Mouse (Mus musculus) heart, adult 10 weeks (tissue): ENCODE results near the gene Mrps22. TPM values are rescaled to one million over a fixed set of nuclear protein-coding genes. Genes with fewer than 3 reads are reported as not detected.

Experiments
- polyA plus RNA-seq: library from polyadenylated mRNA; stranded (reverse); fragments of 350-450 nt; fragmentation: Illumina TruSeq; extraction: RNeasy Lipid Tissue Mini Kit (QIAGEN cat#74804); gene quantifications from one replicate; pipeline ENCODE4 v1.2.3, GENCODE M21; 2014; ENCODE audit warnings: low read depth, low replicate concordance

Mrps22 gene
- 36.5 TPM for polyA plus RNA-seq

GRCm38 (mm10) chr9:98601156-98601836 lies at the start of gene Mrps22:
TSS of gene Mrps22 (minus strand) at chr9:98601660.

DNA sequence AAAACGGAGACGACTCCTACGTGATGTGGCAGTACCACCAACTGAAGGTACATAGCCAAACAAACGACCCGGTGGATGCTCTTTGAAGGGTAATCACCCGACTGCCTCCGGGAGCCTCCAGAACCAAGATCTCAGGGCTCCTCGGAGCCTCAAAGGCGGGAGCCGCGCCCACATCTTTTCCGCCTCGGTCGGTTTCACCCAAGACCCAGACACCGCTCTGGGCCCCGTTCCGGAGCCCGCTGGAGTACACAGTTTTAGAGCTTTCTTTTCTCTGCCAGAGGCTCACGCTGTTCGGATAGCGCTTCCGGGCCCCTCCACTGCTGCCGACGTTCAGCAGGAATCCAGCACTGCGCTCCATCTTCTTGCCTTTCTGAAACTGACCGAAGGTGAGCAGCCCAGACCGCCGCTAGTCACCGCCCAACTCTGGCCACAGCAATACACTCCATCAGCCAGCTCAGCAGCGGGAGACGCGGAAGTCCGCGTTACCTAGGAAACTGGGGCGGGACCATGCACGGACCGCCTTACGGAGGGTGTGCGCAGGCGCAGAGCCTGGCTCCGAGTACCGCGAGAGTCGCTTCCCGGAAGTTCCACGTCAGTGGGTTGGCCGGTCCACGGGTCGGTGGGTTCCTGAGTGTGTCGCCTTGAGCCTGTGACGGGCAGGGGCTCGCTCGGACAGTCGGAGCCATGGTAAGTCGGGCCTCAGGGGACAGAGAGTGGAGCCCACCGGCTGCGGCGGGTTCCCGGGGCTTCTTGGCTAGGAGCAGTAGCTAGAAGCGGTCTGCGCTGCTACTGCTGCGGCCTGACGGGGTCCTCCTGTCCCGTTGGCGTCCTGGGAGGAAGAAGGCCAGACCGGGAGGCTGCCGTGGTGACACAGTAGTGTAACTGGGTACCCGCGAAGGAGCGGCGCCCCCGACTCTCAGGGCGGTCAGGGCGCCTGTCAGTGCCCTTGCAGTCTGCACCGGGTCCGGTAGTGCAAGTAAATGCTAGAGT lies 38.0 kb downstream of the Mrps22 start, which contains the start of gene Copb2:
Copb2 (plus strand) TSS at position 585 of the 990 bp plus-strand sequence.

Other genes starting within 250 kb of the Mrps22 start
- gene Rbp1, start 178.7 kb downstream of the Mrps22 start, polyA plus RNA-seq: 9.0 TPM
- 1.9 TPM for gene Rbp2, start 115.5 kb downstream of the Mrps22 start, polyA plus RNA-seq
- gene Copb2, start 37.9 kb downstream of the Mrps22 start, polyA plus RNA-seq: 103 TPM
- gene Prr23a1, start 240.8 kb upstream of the Mrps22 start, polyA plus RNA-seq: not detected